Mouse (Mus musculus): ENCODE measurements around the gene Ap2m1. TPM values are rescaled to one million over a fixed set of nuclear protein-coding genes. Genes with fewer than 3 reads are reported as not detected.
A peak's percentile ranks its signal among the peaks of the same experiment; 100 is the strongest.
"Not testable (repeated sequence)": the region's sequence is repeated elsewhere in the genome, so short reads cannot be mapped to it uniquely, and the experiment has no call there.

The Ap2m1 gene
- total RNA-seq (2017) = 155 and 177 TPM in 2 replicates

GRCm38 (mm10) chr16:20535296-20536080 lies at the start of gene Ap2m1:
Gene Ap2m1, plus strand, starts transcription at chr16:20535478.
- ATAC-seq (replicated peaks in 1 of 2; ENCODE audit: insufficient read depth in 1 of 2, low FRiP score in 2 of 2, low TSS enrichment in 1 of 2, low read depth in 1 of 2, poor library complexity in 2 of 2, severe bottlenecking in 2 of 2) = peak; percentile 99

GRCm38 (mm10) chr16:20486048-20486447 lies 49.2 kb upstream of the Ap2m1 start:
- no peak for ATAC-seq (replicated peaks in 1 of 2; ENCODE audit: insufficient read depth in 1 of 2, low FRiP score in 2 of 2, low TSS enrichment in 1 of 2, low read depth in 1 of 2, poor library complexity in 2 of 2, severe bottlenecking in 2 of 2)

GRCm38 (mm10) chr16:20488151-20488550 lies 47.1 kb upstream of the Ap2m1 start:
- no peak for ATAC-seq (replicated peaks in 1 of 2; ENCODE audit: insufficient read depth in 1 of 2, low FRiP score in 2 of 2, low TSS enrichment in 1 of 2, low read depth in 1 of 2, poor library complexity in 2 of 2, severe bottlenecking in 2 of 2)

GRCm38 (mm10) chr16:20488751-20489150 lies 46.5 kb upstream of the Ap2m1 start:
- not testable (repeated sequence) for ATAC-seq (replicated peaks in 1 of 2; ENCODE audit: insufficient read depth in 1 of 2, low FRiP score in 2 of 2, low TSS enrichment in 1 of 2, low read depth in 1 of 2, poor library complexity in 2 of 2, severe bottlenecking in 2 of 2)

- no peak for ATAC-seq (replicated peaks in 1 of 2; ENCODE audit: insufficient read depth in 1 of 2, low FRiP score in 2 of 2, low TSS enrichment in 1 of 2, low read depth in 1 of 2, poor library complexity in 2 of 2, severe bottlenecking in 2 of 2)
Observed at GRCm38 (mm10) chr16:20489233-20489632, 46.0 kb upstream of the Ap2m1 start.

- ATAC-seq (replicated peaks in 1 of 2; ENCODE audit: insufficient read depth in 1 of 2, low FRiP score in 2 of 2, low TSS enrichment in 1 of 2, low read depth in 1 of 2, poor library complexity in 2 of 2, severe bottlenecking in 2 of 2) = peak in 1 of 2 experiments; percentile 36; a peak in 1 of 4 replicates
Observed at GRCm38 (mm10) chr16:20490581-20490980, 44.7 kb upstream of the Ap2m1 start.

- ATAC-seq (replicated peaks in 1 of 2; ENCODE audit: insufficient read depth in 1 of 2, low FRiP score in 2 of 2, low TSS enrichment in 1 of 2, low read depth in 1 of 2, poor library complexity in 2 of 2, severe bottlenecking in 2 of 2) = no peak
Observed at GRCm38 (mm10) chr16:20491301-20491700, 44.0 kb upstream of the Ap2m1 start.

- ATAC-seq (replicated peaks in 1 of 2; ENCODE audit: insufficient read depth in 1 of 2, low FRiP score in 2 of 2, low TSS enrichment in 1 of 2, low read depth in 1 of 2, poor library complexity in 2 of 2, severe bottlenecking in 2 of 2) = 0 out of 4 replicates have a peak, but pooled peaks of 1 of the 2 experiments have one; percentile 24
Observed at GRCm38 (mm10) chr16:20493452-20493851, 41.8 kb upstream of the Ap2m1 start.

GRCm38 (mm10) chr16:20496671-20497600 lies 38.3 kb upstream of the Ap2m1 start:
- ATAC-seq (replicated peaks in 1 of 2; ENCODE audit: insufficient read depth in 1 of 2, low FRiP score in 2 of 2, low TSS enrichment in 1 of 2, low read depth in 1 of 2, poor library complexity in 2 of 2, severe bottlenecking in 2 of 2) = peak; percentile 66 to 71; a peak in 3 of 4 replicates

GRCm38 (mm10) chr16:20497980-20498676 lies 37.1 kb upstream of the Ap2m1 start:
- ATAC-seq (replicated peaks in 1 of 2; ENCODE audit: insufficient read depth in 1 of 2, low FRiP score in 2 of 2, low TSS enrichment in 1 of 2, low read depth in 1 of 2, poor library complexity in 2 of 2, severe bottlenecking in 2 of 2) = no peak

- peak; percentile 94 to 95 for ATAC-seq (replicated peaks in 1 of 2; ENCODE audit: insufficient read depth in 1 of 2, low FRiP score in 2 of 2, low TSS enrichment in 1 of 2, low read depth in 1 of 2, poor library complexity in 2 of 2, severe bottlenecking in 2 of 2)
Observed at GRCm38 (mm10) chr16:20498677-20499475, 36.4 kb upstream of the Ap2m1 start, which contains the start of gene Eif2b5. Gene Eif2b5, plus strand, starts transcription at chr16:20498817.

GRCm38 (mm10) chr16:20506000-20506399 lies 29.3 kb upstream of the Ap2m1 start:
- no peak for ATAC-seq (replicated peaks in 1 of 2; ENCODE audit: insufficient read depth in 1 of 2, low FRiP score in 2 of 2, low TSS enrichment in 1 of 2, low read depth in 1 of 2, poor library complexity in 2 of 2, severe bottlenecking in 2 of 2)

- peak in 1 of 2 experiments; percentile 60; a peak in 1 of 4 replicates for ATAC-seq (replicated peaks in 1 of 2; ENCODE audit: insufficient read depth in 1 of 2, low FRiP score in 2 of 2, low TSS enrichment in 1 of 2, low read depth in 1 of 2, poor library complexity in 2 of 2, severe bottlenecking in 2 of 2)
Observed at GRCm38 (mm10) chr16:20509349-20509748, 25.9 kb upstream of the Ap2m1 start.

- no peak for ATAC-seq (replicated peaks in 1 of 2; ENCODE audit: insufficient read depth in 1 of 2, low FRiP score in 2 of 2, low TSS enrichment in 1 of 2, low read depth in 1 of 2, poor library complexity in 2 of 2, severe bottlenecking in 2 of 2)
Observed at GRCm38 (mm10) chr16:20511277-20511847, 23.9 kb upstream of the Ap2m1 start.

GRCm38 (mm10) chr16:20516032-20516431 lies 19.2 kb upstream of the Ap2m1 start:
- ATAC-seq (replicated peaks in 1 of 2; ENCODE audit: insufficient read depth in 1 of 2, low FRiP score in 2 of 2, low TSS enrichment in 1 of 2, low read depth in 1 of 2, poor library complexity in 2 of 2, severe bottlenecking in 2 of 2) = no peak

GRCm38 (mm10) chr16:20516726-20517201 lies 18.5 kb upstream of the Ap2m1 start, which contains the start of gene Dvl3:
Gene Dvl3, plus strand, starts transcription at chr16:20516982.
- ATAC-seq (replicated peaks in 1 of 2; ENCODE audit: insufficient read depth in 1 of 2, low FRiP score in 2 of 2, low TSS enrichment in 1 of 2, low read depth in 1 of 2, poor library complexity in 2 of 2, severe bottlenecking in 2 of 2) = peak; percentile 77 to 91
